Mouse (Mus musculus) hindbrain, embryonic 14.5 days (tissue): ENCODE measurements around the gene Sdha. TPM values are rescaled to one million over a fixed set of nuclear protein-coding genes. Genes with fewer than 3 reads are reported as not detected.

Source experiments
- ATAC-seq: fragments of 200-750 bp; cut with Nextera tagmentation; 2 replicates; pipeline ENCODE4 v1.8.0; 2017; ENCODE audit warnings: moderate number of reproducible peaks, mild to moderate bottlenecking, moderate TSS enrichment, moderate library complexity; ENCODE audit not compliant: low FRiP score
- DNase-seq: peaks from one replicate; pipeline ENCODE4 v3.0.0-alpha.2; 2015; ENCODE audit warnings: low spot score
- H3K27ac ChIP-seq: fragments of 300-500 bp; sonication (generic); 2 replicates; pipeline ENCODE4 v1.5.1; 2014; ENCODE audit warnings: mild to moderate bottlenecking, moderate library complexity
- H3K27me3 ChIP-seq: fragments of 300-500 bp; sonication (generic); 2 replicates; pipeline ENCODE4 v1.6.1; 2014; ENCODE audit warnings: mild to moderate bottlenecking, low read length, mixed read lengths; ENCODE audit not compliant: control insufficient read depth, insufficient read depth
- H3K36me3 ChIP-seq: fragments of 300-500 bp; sonication (generic); replicated peaks from 2 replicates; pipeline ENCODE4 v1.6.1; 2014; ENCODE audit not compliant: control insufficient read depth, insufficient read depth
- H3K4me1 ChIP-seq: fragments of 300-500 bp; sonication (generic); replicated peaks from 2 replicates; pipeline ENCODE4 v1.6.1; 2014; ENCODE audit warnings: antibody characterized with exemption, low read length, mixed read lengths; ENCODE audit not compliant: control insufficient read depth, insufficient read depth
- H3K4me2 ChIP-seq: fragments of 300-500 bp; sonication (generic); replicated peaks from 2 replicates; pipeline ENCODE4 v1.6.1; 2014; ENCODE audit warnings: mild to moderate bottlenecking, moderate library complexity
- H3K4me3 ChIP-seq: fragments of 300-500 bp; sonication (generic); replicated peaks from 2 replicates; pipeline ENCODE4 v1.5.1; 2014; ENCODE audit warnings: mild to moderate bottlenecking, low read length
- H3K9ac ChIP-seq: fragments of 300-500 bp; sonication (generic); 2 replicates; pipeline ENCODE4 v1.6.1; 2014
- H3K9me3 ChIP-seq: fragments of 300-500 bp; sonication (generic); 2 replicates; pipeline ENCODE4 v1.6.1; 2016; ENCODE audit warnings: low read length; ENCODE audit not compliant: control insufficient read depth
- WGBS: fragments of 180-500 bp; shearing (Covaris S2); extraction: QIAGEN DNeasy Blood & Tissue Kit; methylation state at CpG from one replicate; pipeline ENCODE4 v1.1.7; 2014; 5-methylcytosine and 5-hydroxymethylcytosine counted together
- polyA plus RNA-seq: library from polyadenylated mRNA; unstranded; fragments of >200 nt; fragmentation: Nextera tagmentation; extraction: Ambion mirVana; gene quantifications from 2 replicates; pipeline ENCODE4 v1.2.1, GENCODE M21; 2014

The Sdha gene
- polyA plus RNA-seq, 1 experiment from 2014 or later: 195 TPM

DNA sequence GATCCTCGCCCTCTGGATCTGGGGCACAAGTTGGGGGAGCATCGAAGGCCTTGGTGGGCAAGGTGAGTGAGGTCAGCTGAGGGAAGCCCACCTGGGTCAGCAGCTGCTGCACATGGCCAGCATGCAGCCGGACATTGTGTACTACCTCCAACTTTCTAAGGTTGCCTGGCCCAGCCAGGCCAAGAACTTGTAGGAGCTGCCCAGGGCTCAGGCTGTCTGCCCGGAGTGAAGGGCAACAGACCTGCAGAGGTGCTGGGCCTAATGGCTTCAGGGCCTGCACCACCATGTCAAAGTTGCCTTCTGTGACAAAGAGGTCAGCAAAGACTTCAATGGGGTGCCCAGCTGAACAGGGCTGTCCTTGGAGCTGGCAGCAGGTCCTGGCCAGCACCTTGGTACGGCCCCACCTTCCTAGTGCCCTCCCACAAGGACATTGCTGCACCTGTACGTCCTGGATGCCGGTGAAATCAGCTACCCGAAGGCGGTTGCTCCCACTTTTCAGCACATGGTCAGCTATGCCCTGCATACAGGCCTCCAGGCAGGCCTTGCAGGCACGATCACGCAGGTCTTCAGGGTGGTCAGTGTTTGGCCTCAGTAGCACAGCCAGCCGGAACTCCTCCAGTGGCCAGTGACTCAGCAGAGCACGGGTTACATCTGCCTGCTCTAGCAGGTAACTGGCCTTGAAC, 13.2 kb upstream of the Sdha start:
- H3K27me3 ChIP-seq: no peaks in the 10 kb centered on the region
- H3K4me1 ChIP-seq: no peaks in the 10 kb centered on the region
- 96% methylated on average over 13 of the region's 13 CpGs for WGBS
- H3K4me2 ChIP-seq: no peak overlapping the region
- ATAC-seq (no peak), DNase-seq (no peak)
- H3K9me3 ChIP-seq: no peaks in the 10 kb centered on the region
- H3K27ac ChIP-seq: no peak overlapping the region
- no peak overlapping the region for H3K9ac ChIP-seq
- peaks cover 37% of the 10 kb centered on the region for H3K36me3 ChIP-seq
- H3K4me3 ChIP-seq: no peak overlapping the region

GRCm38 (mm10) chr13:74362218-74362617, 12.1 kb upstream of the Sdha start:
- no peak overlapping the region for H3K27ac ChIP-seq
- no peaks in the 10 kb centered on the region for H3K27me3 ChIP-seq
- no peak overlapping the region for H3K4me3 ChIP-seq
- no peak for DNase-seq
- no peaks in the 10 kb centered on the region for H3K9me3 ChIP-seq
- H3K36me3 ChIP-seq: peaks cover 48% of the 10 kb centered on the region
- no peak overlapping the region for H3K9ac ChIP-seq
- no peak; the same call in 1 of the 2 replicates for ATAC-seq
- no peaks in the 10 kb centered on the region for H3K4me1 ChIP-seq
- no peak overlapping the region for H3K4me2 ChIP-seq
- 87% methylated on average over 2 of the region's 2 CpGs for WGBS

- Histone ChIP-seq H3K9me3 (no peaks in the 10 kb centered on the region), H3K27me3 (no peaks in the 10 kb centered on the region), H3K4me2 (no peak overlapping the region), H3K36me3 (peaks cover 76% of the 10 kb centered on the region), H3K4me1 (no peaks in the 10 kb centered on the region), H3K9ac (no peak overlapping the region), H3K27ac (no peak overlapping the region), H3K4me3 (no peak overlapping the region)
- DNase-seq (no peak), ATAC-seq (no peak)
- 95% methylated on average over 13 of the region's 13 CpGs for WGBS
Measured at GRCm38 (mm10) chr13:74356491-74356890, 6.4 kb upstream of the Sdha start.

DNA sequence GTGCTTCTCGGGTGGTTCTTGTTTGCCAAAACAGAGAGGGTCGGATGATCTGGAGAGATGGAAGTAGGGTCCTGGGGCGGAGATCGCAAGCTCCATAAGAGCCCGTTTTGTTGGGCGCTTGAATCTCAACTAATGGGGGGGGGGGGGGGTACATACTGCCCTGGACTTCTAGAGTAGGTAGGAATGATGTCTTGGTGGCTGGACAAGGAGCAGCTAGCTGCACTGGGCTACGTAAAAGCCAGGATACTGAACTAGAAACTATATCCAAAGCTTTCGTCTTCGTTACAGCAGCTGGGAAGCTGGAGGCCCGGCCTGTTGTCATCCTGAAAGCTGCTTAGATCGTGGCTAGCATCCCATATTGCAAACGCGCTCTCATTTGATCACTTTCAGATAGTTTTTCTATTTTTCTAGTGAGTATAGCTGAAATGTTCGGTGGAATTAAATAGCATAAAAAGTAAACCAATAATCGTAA, 391 bp upstream of the Sdha start:
- H3K4me3 ChIP-seq: peak overlapping the region; percentile 70
- no peaks in the 10 kb centered on the region for H3K27me3 ChIP-seq
- H3K27ac ChIP-seq: peak overlapping the region; percentile 57
- H3K9ac ChIP-seq: peak overlapping the region; percentile 86
- H3K36me3 ChIP-seq: peaks cover 19% of the 10 kb centered on the region
- no peaks in the 10 kb centered on the region for H3K9me3 ChIP-seq
- no peak; the same call in 1 of the 2 replicates for ATAC-seq
- peaks cover 18% of the 10 kb centered on the region for H3K4me1 ChIP-seq
- 3% methylated on average over 15 of the region's 15 CpGs for WGBS
- peak; percentile 50 for DNase-seq
- peak overlapping the region; percentile 79 for H3K4me2 ChIP-seq

DNA sequence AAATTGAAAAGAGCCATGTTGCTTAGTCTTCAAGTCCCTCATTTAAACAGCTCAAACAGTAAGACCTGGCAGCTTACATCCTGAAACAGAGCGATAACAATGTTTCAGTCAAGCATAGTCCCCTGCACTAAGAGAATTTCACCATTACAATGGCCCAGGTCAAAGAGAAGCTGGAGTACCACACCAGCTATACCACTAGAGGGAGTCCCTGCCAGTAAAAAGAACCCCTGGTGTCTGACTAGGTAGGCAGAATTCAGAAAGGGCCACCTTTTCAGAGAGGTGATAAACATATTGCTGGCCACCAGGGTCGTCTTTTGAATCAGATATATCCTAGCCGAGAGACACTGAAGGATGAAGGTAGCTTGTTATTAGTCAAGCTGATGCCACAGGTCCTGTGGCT, 9.0 kb downstream of the Sdha start:
- H3K4me2 ChIP-seq: no peak overlapping the region
- ATAC-seq (peak; percentile 78; the same call in 1 of the 2 replicates), DNase-seq (peak; percentile 54)
- no peak overlapping the region for H3K9ac ChIP-seq
- no peaks in the 10 kb centered on the region for H3K27me3 ChIP-seq
- no peaks in the 10 kb centered on the region for H3K4me1 ChIP-seq
- H3K4me3 ChIP-seq: no peak overlapping the region
- H3K9me3 ChIP-seq: no peaks in the 10 kb centered on the region
- no peak overlapping the region for H3K27ac ChIP-seq
- H3K36me3 ChIP-seq: peaks cover 75% of the 10 kb centered on the region
- 47% methylated on average over 3 of the region's 3 CpGs for WGBS

GRCm38 (mm10) chr13:74329321-74329720, 20.8 kb downstream of the Sdha start:
- peaks cover 82% of the 10 kb centered on the region for H3K36me3 ChIP-seq
- ATAC-seq: no peak
- DNase-seq: no peak

GRCm38 (mm10) chr13:74317170-74317849, 32.8 kb downstream of the Sdha start, which contains the start of gene Pdcd6:
TSS of gene Pdcd6 (minus strand) at chr13:74317580.
- Histone ChIP-seq H3K9ac (peak within 1 kb of the TSS; percentile 85), H3K36me3 (peaks cover 41% of the 10 kb centered on the region), H3K4me1 (peaks cover 12% of the 10 kb centered on the region), H3K27ac (peak within 1 kb of the TSS; percentile 62; the same call in 1 of the 2 replicates), H3K9me3 (no peaks in the 10 kb centered on the region), H3K4me3 (peak within 1 kb of the TSS; percentile 75), H3K4me2 (peak within 1 kb of the TSS; percentile 87), H3K27me3 (no peaks in the 10 kb centered on the region)
- peak; percentile 98 for ATAC-seq
- 2% methylated on average over 36 of the region's 36 CpGs for WGBS
- peak; percentile 88 for DNase-seq

More at GRCm38 (mm10) chr13:74329321-74329720, 20.8 kb downstream of the Sdha start:
- Histone ChIP-seq H3K9me3 (no peaks in the 10 kb centered on the region), H3K27me3 (no peaks in the 10 kb centered on the region), H3K4me3 (no peak overlapping the region), H3K4me2 (no peak overlapping the region), H3K9ac (no peak overlapping the region), H3K4me1 (no peaks in the 10 kb centered on the region), H3K27ac (no peak overlapping the region)

GRCm38 (mm10) chr13:74316789-74317169, 33.3 kb downstream of the Sdha start:
- DNase-seq: no peak
- ATAC-seq: no peak
- Histone ChIP-seq H3K27ac (peak overlapping the region; percentile 62; the same call in 1 of the 2 replicates), H3K4me1 (peaks cover 12% of the 10 kb centered on the region), H3K4me3 (peak overlapping the region; percentile 75), H3K4me2 (peak overlapping the region; percentile 87), H3K9ac (peak overlapping the region; percentile 85), H3K27me3 (no peaks in the 10 kb centered on the region), H3K9me3 (no peaks in the 10 kb centered on the region), H3K36me3 (peaks cover 36% of the 10 kb centered on the region)
- WGBS: 3% methylated on average over 15 of the region's 15 CpGs

DNA sequence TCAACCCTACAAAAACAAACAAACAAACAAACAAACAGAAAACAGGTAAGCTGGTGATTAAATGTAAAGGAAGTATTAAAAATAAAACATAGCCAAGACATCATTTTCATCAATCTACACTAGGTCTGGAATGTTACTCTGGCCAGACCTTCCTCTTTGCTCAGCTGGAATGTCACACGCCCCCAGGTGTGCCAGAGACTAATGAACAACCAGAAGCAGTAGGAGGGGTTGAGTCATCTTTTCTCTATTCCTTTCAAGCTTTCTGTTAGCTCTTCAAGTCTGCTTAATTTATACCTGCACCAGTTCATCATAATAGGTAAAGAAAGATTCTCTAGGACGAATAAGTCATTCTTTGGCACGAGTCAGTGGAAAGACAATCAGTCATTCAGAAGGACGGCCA, 33.7 kb downstream of the Sdha start:
- Histone ChIP-seq H3K4me1 (peaks cover 12% of the 10 kb centered on the region), H3K4me3 (peak overlapping the region; percentile 75), H3K27ac (no peak overlapping the region), H3K9me3 (no peaks in the 10 kb centered on the region), H3K4me2 (peak overlapping the region; percentile 87), H3K27me3 (no peaks in the 10 kb centered on the region), H3K9ac (peak overlapping the region; percentile 85), H3K36me3 (peaks cover 34% of the 10 kb centered on the region)
- no peak for DNase-seq
- ATAC-seq: no peak
- 27% methylated on average over 4 of the region's 4 CpGs for WGBS
